Mouse (Mus musculus) MEL (cell line): Measurements from ENCODE around the gene Ywhab. TPM values are rescaled to one million over a fixed set of nuclear protein-coding genes. Genes with fewer than 3 reads are reported as not detected.

Source experiments
- DNase-seq: peaks from one replicate; pipeline ENCODE4 v3.0.0; 2011; ENCODE audit warnings: low read depth, low spot score
- H3K27ac ChIP-seq: 2 replicates; pipeline ENCODE4 v1.5.1; 2012; ENCODE audit warnings: low read depth, mild to moderate bottlenecking, control low read depth, low read length, moderate library complexity; ENCODE audit not compliant: control insufficient read depth
- H3K27me3 ChIP-seq, 2 experiments: fragments of 150-350 bp in 1 of 2; sonication (generic) in 1 of 2; 2 replicates each; pipeline ENCODE4 v1.6.1; 2012; ENCODE audit warnings: low read length in 2 of 2, mild to moderate bottlenecking in 2 of 2, improper control_type of control experiment in 1 of 2, moderate library complexity in 1 of 2; ENCODE audit not compliant: insufficient read depth in 2 of 2, control insufficient read depth in 1 of 2
- H3K36me3 ChIP-seq, 2 experiments: 2 replicates each; pipeline ENCODE4 v1.6.1; 2012 to 2014; ENCODE audit warnings: low read length in 2 of 2, improper control_type of control experiment in 1 of 2, inconsistent platforms in 1 of 2, mild to moderate bottlenecking in 1 of 2; ENCODE audit not compliant: insufficient read depth in 2 of 2, control insufficient read depth in 1 of 2
- H3K4me1 ChIP-seq, 2 experiments: fragments of 150-350 bp in 1 of 2; sonication (generic) in 1 of 2; 2 replicates each; pipeline ENCODE4 v1.6.1; 2012; ENCODE audit warnings: low read length in 2 of 2, improper control_type of control experiment in 1 of 2, mild to moderate bottlenecking in 1 of 2; ENCODE audit not compliant: insufficient read depth in 2 of 2, control insufficient read depth in 1 of 2
- H3K4me3 ChIP-seq, 2 experiments: fragments of 150-350 bp in 1 of 2; sonication (generic) in 1 of 2; 2 replicates each; pipeline ENCODE4 v1.5.1; 2012; ENCODE audit warnings: low read depth in 2 of 2, low read length in 2 of 2, mild to moderate bottlenecking in 2 of 2, moderate library complexity in 2 of 2, control low read depth in 1 of 2, improper control_type of control experiment in 1 of 2; ENCODE audit not compliant: control insufficient read depth in 1 of 2, insufficient read depth in 1 of 2
- H3K79me2 ChIP-seq: 2 replicates; pipeline ENCODE4 v1.6.1; 2012; ENCODE audit warnings: mild to moderate bottlenecking, low read length, moderate library complexity; ENCODE audit not compliant: control insufficient read depth, poor library complexity, insufficient read depth
- H3K9ac ChIP-seq: 2 replicates; pipeline ENCODE4 v1.6.1; 2012; ENCODE audit warnings: low read depth, mild to moderate bottlenecking, control low read depth, low read length, moderate library complexity; ENCODE audit not compliant: control insufficient read depth, poor library complexity, severe bottlenecking
- H3K9me3 ChIP-seq: fragments of 150-350 bp; sonication (generic); replicated peaks from 2 replicates; pipeline ENCODE4 v1.6.1; 2012; ENCODE audit warnings: mild to moderate bottlenecking, low read length, improper control_type of control experiment, moderate library complexity; ENCODE audit not compliant: insufficient read depth
- BHLHE40 ChIP-seq: IDR thresholded peaks from 2 replicates; pipeline ENCODE4 v1.6.1; 2012; ENCODE audit warnings: low read depth, mild to moderate bottlenecking, inconsistent platforms, low read length, improper control_type of control experiment, borderline replicate concordance
- CHD2 ChIP-seq: IDR thresholded peaks from 2 replicates; pipeline ENCODE4 v1.6.1; 2011; ENCODE audit warnings: low read length, improper control_type of control experiment
- ELF1 ChIP-seq: IDR thresholded peaks from 2 replicates; pipeline ENCODE4 v1.6.1; 2014; ENCODE audit warnings: low read depth, mild to moderate bottlenecking, inconsistent platforms, low read length, improper control_type of control experiment, moderate library complexity
- EP300 ChIP-seq, 2 experiments: IDR thresholded peaks; 2 replicates each; pipeline ENCODE4 v1.6.1; 2011; ENCODE audit warnings: improper control_type of control experiment in 2 of 2, low read length in 2 of 2, low read depth in 1 of 2, mild to moderate bottlenecking in 1 of 2
- GABPA ChIP-seq: IDR thresholded peaks from 2 replicates; pipeline ENCODE4 v1.6.1; 2012; ENCODE audit warnings: low read depth, mild to moderate bottlenecking, inconsistent platforms, low read length, improper control_type of control experiment, moderate library complexity
- GATA1 ChIP-seq: IDR thresholded peaks from 2 replicates; pipeline ENCODE4 v1.6.1; 2011; ENCODE audit warnings: low read depth, low read length, improper control_type of control experiment
- MAFK ChIP-seq: IDR thresholded peaks from 2 replicates; pipeline ENCODE4 v1.6.1; 2011; ENCODE audit warnings: low read depth, mild to moderate bottlenecking, low read length, improper control_type of control experiment, borderline replicate concordance
- MAX ChIP-seq: IDR thresholded peaks from 2 replicates; pipeline ENCODE4 v1.6.1; 2011; ENCODE audit warnings: low read length, improper control_type of control experiment
- MAZ ChIP-seq: IDR thresholded peaks from 2 replicates; pipeline ENCODE4 v1.6.1; 2012; ENCODE audit warnings: low read depth, mild to moderate bottlenecking, inconsistent platforms, low read length, improper control_type of control experiment
- MYC ChIP-seq: IDR thresholded peaks from 2 replicates; pipeline ENCODE4 v1.6.1; 2011; ENCODE audit warnings: low read depth, mild to moderate bottlenecking, low read length, improper control_type of control experiment, moderate library complexity
- POLR2A ChIP-seq, 2 experiments: IDR thresholded peaks; 2 replicates each; pipeline ENCODE4 v1.6.1; 2011 to 2012; ENCODE audit warnings: low read length in 2 of 2, mild to moderate bottlenecking in 2 of 2, control low read depth in 1 of 2, improper control_type of control experiment in 1 of 2, low read depth in 1 of 2, moderate library complexity in 1 of 2; ENCODE audit not compliant: control insufficient read depth in 1 of 2, insufficient read depth in 1 of 2, poor library complexity in 1 of 2
- POLR2AphosphoS2 ChIP-seq: IDR thresholded peaks from 2 replicates; pipeline ENCODE4 v1.6.1; 2011; ENCODE audit warnings: low read length, improper control_type of control experiment
- TAL1 ChIP-seq: IDR thresholded peaks from 2 replicates; pipeline ENCODE4 v1.6.1; 2012; ENCODE audit warnings: mild to moderate bottlenecking, inconsistent platforms, low read length, moderate library complexity, mixed read lengths
- TBP ChIP-seq: IDR thresholded peaks from 2 replicates; pipeline ENCODE4 v1.8.0; 2011; ENCODE audit warnings: low read depth, low read length, improper control_type of control experiment
- TCF12 ChIP-seq: IDR thresholded peaks from 2 replicates; pipeline ENCODE4 v1.6.1; 2014; ENCODE audit warnings: low read depth, mild to moderate bottlenecking, inconsistent platforms, low read length, improper control_type of control experiment, moderate library complexity
- UBTF ChIP-seq: IDR thresholded peaks from 2 replicates; pipeline ENCODE4 v1.6.1; 2012; ENCODE audit warnings: low read depth, mild to moderate bottlenecking, inconsistent platforms, low read length, improper control_type of control experiment, moderate library complexity, borderline replicate concordance; ENCODE audit not compliant: insufficient read depth
- ZMIZ1 ChIP-seq: IDR thresholded peaks from 2 replicates; pipeline ENCODE4 v1.6.1; 2012; ENCODE audit warnings: low read depth, mild to moderate bottlenecking, inconsistent platforms, low read length, improper control_type of control experiment, moderate library complexity
- polyA plus RNA-seq, 2 experiments: library from polyadenylated mRNA; stranded (reverse) in 1 of 2; unstranded in 1 of 2; fragments of >175 nt in 1 of 2; fragments of >200 nt in 1 of 2; gene quantifications; 2 replicates each; pipeline versions ENCODE4 v1.2.1 to v1.2.4; 2012; ENCODE audit warnings: low replicate concordance in 2 of 2, low read depth in 1 of 2; ENCODE audit not compliant: insufficient read length in 2 of 2, insufficient read depth in 1 of 2, missing spikeins in 1 of 2
- total RNA-seq: library from RNA; depleted of rRNA; stranded (reverse); fragments of 300-350 nt; gene quantifications from 2 replicates; pipeline ENCODE4 v1.2.3, GENCODE M21; 2012

Gene Ywhab
- total and polyA plus RNA-seq, 3 experiments: 71.4 to 717 (median 179) TPM

GRCm38 (mm10) chr2:164040949-164041348, 46.2 kb downstream of the Ywhab start:
- Histone ChIP-seq H3K36me3 (no peaks in the 10 kb centered on the region), H3K4me3 (no peak overlapping the region), H3K9ac (no peak overlapping the region), H3K9me3 (no peaks in the 10 kb centered on the region), H3K27me3 (no peaks in the 10 kb centered on the region), H3K27ac (no peak overlapping the region), H3K4me1 (no peaks in the 10 kb centered on the region), H3K79me2 (no peaks in the 10 kb centered on the region)
- no peak for DNase-seq
- TF ChIP-seq GATA1 (no peak), EP300 (IDR thresholded peaks at IDR 0.05; ENCODE audit: low read depth in 1 of 2, low read length in 2 of 2) (no peak), TAL1 (no peak), MYC (no peak), GABPA (no peak), MAFK (no peak), TBP (no peak), CHD2 (no peak)

- no peaks in the 10 kb centered on the region for H3K4me1 ChIP-seq
- H3K4me3 ChIP-seq: no peak overlapping the region
- no peaks in the 10 kb centered on the region for H3K36me3 ChIP-seq
- H3K9ac ChIP-seq: no peak overlapping the region
- DNase-seq: no peak
- H3K27ac ChIP-seq: no peak overlapping the region
- TF ChIP-seq EP300 (IDR thresholded peaks at IDR 0.05; ENCODE audit: low read depth in 1 of 2, low read length in 2 of 2) (no peak), POLR2AphosphoS2 (no peak), POLR2A (IDR thresholded peaks at IDR 0.05; ENCODE audit: control insufficient read depth in 1 of 2, insufficient read depth in 1 of 2, low read depth in 1 of 2, low read length in 2 of 2, poor library complexity in 1 of 2) (no peak), UBTF (no peak), TCF12 (no peak), MAZ (no peak), CHD2 (no peak), TAL1 (no peak), GATA1 (no peak), ZMIZ1 (no peak), ELF1 (no peak), MAX (no peak), MYC (no peak), TBP (no peak), BHLHE40 (no peak)
- no peaks in the 10 kb centered on the region for H3K27me3 ChIP-seq
- no peaks in the 10 kb centered on the region for H3K9me3 ChIP-seq
- H3K79me2 ChIP-seq: no peaks in the 10 kb centered on the region
Observed at GRCm38 (mm10) chr2:164041523-164041922, 46.8 kb downstream of the Ywhab start.
